Mouse (Mus musculus): ENCODE data around the gene Tpcn2.

GRCm38 (mm10) chr7:145319481-145319880 lies 35.7 kb upstream of the Tpcn2 start:
- TF ChIP-seq CTCF (IDR thresholded peaks at IDR 0.05; ENCODE audit: borderline replicate concordance, insufficient read depth, low read length) (no peak), POLR2A (IDR thresholded peaks at IDR 0.05; ENCODE audit: low read depth, low read length) (no peak)

All from embryonic fibroblast, embryonic 13.5 days (primary cell).